Mouse (Mus musculus) cerebellum, postnatal 36 days (tissue): ENCODE results near the gene Slc43a3.

Source experiments
- DNase-seq, 2 experiments: peaks; one replicate each; pipeline ENCODE4 v3.0.0; 2021 to 2022; ENCODE audit warnings: mixed read lengths in 2 of 2

Slc43a3 gene

DNA sequence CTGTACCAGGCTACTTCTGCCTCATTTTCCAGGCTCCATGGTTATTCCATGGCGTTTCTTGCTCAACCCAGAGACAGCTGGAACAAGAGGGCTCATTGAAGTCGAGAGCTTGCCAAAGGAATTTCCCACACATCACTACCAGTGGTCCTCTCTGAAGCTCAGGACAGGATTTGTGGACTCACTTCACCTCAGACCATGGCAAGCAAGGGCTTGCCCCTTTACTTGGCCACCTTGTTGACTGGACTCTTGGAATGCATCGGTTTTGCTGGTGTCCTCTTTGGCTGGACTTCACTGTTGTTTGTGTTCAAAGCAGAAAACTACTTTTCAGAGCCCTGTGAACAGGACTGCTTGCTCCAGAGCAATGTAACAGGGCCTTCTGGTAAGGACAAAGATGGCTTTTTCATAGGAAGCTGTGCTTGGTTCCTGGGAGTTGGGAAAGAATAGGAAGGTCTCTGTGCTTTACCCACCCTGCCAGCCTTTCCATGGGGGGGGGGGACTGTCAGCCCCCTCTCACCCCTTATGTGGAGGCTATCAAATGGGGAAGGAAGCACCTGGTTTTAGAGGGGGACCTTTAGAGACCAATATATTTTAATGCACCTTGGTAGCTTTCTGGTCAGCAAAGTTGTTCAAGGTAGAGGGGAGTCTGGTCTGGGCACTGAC, 1.2 kb downstream of the Slc43a3 start:
- DNase-seq: no peak

DNA sequence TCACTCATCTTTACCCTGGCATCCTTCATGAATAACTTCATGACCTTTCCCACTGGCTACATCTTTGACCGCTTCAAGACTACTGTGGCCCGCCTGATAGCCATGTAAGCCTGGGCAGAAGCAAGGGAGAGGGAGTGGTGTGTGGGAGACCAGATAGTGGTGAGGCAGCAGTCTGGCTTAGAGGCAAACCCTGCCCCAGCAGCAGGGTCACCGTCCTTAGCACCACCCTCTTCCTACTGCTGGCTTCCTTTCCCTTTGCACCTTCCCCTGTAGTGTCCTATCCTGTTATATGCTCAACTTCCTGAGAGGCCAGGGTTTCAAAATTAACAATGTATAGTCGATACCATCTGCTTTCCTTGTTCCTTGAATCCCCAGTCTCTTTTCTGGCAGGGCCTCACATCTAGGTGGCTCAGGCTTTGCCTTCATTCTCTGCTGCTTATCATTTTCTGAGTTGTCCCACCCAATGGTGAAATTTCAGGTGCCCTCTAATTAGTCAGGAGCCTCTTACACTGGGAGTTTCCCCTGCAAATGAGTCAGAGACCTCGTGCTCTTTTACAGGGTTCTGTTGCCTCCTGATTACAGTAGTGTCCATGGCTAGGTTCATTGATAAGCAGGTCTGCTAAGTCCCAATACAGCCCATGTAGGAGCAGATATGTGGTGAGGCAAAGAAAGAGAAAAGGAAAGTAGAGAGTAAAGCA, 2.0 kb downstream of the Slc43a3 start:
- DNase-seq: no peak

DNA sequence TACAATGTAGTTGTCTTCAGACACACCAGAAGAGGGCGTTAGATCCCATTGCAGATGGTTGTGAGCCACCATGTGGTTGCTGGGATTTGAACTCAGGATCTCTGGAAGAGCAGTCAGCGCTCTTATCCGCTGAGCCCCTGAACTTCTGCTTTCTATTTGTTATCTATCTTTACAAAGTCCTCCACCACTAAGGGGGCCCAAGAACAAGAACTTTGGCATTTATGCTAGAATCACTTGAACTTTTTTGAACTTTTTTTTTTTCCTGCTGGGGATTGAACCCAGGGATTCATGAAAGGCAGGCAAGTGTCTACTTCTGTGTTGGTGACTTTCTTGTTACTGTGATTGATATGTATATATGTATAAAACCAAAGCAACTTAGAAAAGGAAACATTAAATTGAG, 2.9 kb downstream of the Slc43a3 start:
- DNase-seq: no peak

DNA sequence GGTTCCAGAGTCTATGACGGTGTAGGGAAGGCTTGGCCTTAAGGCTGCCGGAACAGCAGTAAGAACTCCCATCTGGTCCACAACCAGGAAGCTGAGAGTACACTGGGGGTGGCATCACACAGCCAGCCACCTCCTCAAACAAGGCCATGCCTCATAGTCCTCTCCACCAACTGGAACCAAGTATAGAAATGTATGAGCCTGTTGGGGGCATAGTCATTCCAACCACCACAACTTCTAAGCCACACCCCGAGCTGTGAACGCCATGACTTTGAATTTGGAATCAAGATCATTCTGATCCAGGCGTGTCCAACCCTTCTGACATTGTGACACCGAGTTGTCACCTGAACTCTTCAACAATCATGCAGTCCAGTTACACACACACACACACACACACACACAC, 3.3 kb downstream of the Slc43a3 start:
- no peak for DNase-seq

DNA sequence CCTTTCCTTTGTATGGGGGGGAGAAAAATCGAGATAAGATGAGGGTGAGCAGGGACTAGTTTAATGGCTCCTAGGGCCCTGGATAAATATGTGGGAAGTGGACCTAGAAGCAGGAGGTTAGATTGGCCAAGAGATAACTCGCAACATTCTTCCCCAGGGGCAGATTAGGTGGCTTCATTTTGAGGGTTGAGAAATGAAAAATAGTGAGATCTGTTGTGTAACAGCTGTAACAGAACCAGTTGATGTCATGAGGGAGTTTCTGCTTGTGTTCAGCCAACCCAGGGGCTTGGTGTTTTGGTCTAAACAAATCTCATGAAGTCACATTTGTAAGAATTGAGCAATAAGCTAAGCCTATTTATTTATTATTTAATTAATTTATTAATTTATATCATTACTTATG, 5.0 kb downstream of the Slc43a3 start:
- no peak for DNase-seq

DNA sequence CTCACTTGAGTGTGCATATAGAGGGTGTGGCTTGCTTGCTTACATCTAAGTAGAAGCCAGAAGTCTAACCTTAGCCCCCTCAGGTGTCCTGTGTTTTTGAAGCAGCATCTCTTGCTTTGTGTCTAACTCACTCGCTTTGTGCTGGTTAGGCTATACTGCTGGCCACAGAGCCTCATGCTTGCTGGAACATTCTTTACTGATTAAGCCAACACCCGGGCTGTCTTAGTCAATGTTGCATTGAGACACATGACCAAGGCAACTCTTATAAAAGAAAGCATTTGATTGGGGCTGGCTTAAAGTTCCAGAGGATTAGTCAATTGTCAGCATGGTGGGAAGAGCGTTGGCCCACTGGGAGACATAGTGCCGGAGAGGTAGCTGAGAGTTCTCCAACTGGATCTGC, 5.4 kb downstream of the Slc43a3 start:
- no peak for DNase-seq

DNA sequence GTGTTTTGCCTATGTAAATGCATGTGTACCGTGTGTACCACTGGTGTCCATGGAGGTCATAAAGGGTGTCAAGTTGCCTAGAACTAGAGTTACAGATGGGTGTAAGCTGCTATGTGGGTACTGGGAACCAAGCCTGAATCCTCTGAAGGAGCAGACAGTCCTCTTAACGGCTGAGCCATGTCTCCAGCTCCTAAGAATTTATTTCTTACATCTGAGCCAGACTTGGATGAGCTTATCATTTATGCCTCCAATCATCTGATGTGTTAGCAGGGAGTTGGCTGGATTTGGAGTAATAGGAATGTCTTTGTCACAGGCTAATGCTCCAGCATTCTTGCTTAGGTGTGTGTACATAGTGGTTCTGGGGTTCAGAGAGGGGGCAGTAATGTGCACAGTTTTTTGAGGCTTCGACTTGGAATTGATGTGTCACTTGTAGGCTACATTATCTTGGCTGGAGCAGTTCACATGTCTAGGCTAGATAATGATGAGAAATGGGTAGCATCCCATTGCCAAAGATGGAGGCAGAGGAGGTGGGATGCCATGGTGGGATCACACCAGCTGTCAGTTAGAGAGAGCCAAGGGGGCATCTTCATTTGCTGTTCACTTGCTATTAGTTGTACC, 10.9 kb downstream of the Slc43a3 start:
- no peak for DNase-seq

DNA sequence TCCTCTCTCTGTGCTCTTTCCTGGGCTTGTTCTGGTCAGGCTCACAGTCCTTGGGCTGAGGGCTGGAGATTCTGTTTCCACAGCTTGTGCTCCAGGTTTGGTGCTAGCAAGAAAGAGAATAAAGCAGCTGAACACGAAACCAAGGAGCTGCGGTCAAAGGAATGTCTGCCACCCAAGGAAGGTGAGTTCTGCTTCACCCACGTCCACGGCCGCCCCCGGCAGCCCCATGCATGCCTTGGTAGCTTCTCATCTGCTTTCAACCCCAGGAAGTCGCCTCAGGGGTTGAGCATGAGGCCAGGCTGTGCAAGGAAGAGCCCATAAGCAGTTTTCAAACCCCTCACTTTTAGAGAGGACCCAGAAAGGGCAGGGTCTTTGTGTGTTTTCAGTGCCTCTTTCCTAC, 11.9 kb downstream of the Slc43a3 start:
- no peak for DNase-seq

DNA sequence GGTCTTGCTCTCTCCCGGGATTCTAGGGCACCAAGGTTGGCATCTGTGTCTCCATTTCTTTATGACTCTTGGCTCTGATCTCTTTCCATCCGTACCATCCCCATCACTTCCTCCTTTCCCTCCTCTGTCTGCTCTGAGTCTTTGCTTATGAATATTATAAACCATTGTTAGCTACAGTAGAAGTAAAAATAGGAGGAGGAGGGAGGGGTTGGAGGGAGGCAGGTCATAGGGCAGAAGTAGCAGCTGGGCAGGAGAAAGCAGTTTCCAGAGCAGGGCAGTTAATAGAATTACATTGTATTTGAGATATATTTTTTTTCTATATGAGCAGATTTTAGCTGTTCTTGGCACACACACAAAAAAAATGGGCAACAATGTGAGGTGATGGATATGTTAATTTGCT, 12.3 kb downstream of the Slc43a3 start:
- no peak for DNase-seq

DNA sequence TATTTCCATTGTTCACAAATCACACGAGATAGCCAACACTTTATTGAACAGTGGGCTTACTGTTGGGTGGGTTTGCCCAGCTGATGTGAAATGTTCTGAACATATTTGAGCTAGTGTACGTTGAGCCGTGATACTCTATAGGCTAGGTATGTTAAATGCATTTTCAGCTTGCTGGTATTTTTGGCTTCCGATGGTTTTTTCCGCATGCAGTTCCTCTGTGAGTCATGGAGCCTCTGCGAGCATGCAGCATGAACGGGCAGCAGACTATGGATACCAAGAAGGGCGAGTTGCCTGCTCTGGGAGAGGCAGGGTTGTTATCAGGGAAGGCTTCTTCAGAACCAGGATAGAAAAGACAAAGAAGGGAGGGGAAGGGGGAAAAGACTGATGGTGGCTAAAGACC, 14.6 kb downstream of the Slc43a3 start:
- DNase-seq: no peak

DNA sequence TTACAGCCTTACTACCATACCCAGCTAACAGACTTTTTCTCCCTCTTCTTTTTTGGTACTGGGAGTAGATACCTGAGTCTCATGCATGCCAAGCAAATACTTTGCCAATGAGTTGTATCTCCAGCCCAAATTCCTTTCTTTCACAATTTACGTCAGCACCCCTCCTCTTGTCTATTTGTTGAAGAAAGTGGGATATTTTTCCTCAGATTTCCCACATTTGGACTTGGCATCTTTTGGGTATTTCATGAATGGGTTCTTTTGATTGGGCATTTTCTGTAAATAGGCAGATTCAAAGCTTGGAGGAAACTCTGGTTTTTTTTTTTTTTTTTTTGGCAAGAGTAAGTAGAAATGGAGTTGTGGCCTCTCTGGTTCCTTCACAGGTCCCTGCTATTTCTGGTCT, 15.9 kb downstream of the Slc43a3 start:
- no peak for DNase-seq

DNA sequence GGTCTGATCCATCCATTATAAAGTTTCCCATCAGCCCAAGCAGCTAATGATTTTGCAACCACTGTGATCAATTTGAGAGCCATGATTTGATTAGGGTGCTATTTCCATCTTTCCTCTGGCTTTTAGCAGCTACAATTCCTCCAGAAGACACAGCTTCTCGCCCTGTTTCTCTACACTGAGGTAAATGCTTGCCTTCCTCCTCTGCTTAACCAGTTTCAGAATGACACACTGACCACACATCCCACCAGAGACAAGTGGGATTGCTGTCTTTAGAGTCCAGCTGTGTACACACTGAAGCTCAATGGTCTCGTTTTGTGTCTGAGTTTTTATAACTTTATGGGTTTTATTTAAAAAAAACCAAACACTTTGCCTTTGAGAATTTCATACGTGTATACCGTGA, 16.3 kb downstream of the Slc43a3 start:
- DNase-seq: no peak

DNA sequence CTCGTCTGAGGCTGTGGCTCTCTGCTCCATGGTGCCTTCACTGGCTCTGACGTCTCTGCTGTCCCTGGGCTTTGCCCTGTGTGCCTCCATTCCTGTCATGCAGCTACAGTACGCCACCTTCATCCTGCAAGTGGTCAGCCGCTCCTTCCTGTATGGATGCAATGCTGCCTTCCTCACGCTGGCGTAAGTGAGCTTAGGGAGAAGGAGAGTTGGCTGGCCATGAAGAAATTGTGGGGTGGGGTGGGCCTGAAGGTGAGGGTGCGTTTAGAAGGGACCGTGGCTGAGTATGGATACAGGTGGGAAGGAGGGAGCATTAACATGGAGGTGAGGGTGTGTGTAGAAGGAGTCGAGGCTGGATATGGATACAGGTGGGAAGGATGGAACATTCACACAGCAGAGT, 19.1 kb downstream of the Slc43a3 start:
- DNase-seq: no peak

DNA sequence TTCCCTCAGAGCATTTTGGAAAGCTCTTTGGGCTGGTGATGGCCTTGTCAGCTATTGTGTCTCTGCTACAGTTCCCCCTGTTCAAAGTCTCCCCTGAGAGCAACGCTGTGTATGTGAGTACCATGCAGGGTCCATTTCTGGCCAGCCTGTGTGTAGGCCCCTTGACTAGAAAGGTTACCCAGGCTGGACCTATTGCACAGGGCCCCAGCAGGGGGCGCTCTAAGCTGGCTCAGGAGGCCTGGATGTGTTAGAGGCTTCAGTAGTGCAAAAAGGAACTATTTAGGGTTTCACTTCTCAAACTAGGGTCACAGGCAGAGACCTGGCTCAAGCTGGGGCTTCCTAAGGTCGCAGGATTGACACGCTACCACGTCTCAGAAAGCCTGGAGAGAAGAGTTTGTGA, 19.9 kb downstream of the Slc43a3 start:
- peak; percentile 11 to 32 for DNase-seq

DNA sequence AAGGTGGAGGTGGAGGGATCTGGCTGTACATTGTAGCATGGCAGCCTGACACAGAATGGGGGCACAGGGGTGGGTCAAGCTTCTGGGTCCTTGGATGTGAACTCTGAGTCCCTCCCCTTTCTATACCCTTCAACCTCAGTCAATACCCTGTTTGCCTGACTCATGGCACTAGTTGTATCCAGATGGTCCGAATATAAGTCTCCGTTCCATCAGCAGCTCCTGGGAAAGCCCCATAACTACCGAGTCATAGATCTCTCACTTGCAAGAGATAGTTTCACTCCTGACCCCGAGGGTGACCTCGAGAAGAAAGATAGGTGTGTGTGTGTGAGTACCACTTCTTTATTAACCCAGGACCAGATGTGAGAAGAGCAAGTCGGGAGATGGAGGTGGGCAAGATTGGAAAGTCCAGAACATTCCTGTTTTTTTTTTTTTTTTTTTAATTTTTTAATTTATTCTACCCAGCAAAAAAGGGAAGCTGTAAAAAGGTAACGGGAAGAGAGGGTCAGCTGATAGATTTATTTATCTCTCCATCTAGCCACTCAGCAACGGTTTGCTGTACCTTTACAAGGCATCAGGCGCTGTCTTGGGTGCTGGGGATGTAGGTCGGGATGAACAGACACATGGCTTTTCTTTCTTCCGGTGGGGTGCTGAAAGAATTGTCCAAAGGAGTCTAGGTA, 22.3 kb downstream of the Slc43a3 start:
- DNase-seq: no peak

DNA sequence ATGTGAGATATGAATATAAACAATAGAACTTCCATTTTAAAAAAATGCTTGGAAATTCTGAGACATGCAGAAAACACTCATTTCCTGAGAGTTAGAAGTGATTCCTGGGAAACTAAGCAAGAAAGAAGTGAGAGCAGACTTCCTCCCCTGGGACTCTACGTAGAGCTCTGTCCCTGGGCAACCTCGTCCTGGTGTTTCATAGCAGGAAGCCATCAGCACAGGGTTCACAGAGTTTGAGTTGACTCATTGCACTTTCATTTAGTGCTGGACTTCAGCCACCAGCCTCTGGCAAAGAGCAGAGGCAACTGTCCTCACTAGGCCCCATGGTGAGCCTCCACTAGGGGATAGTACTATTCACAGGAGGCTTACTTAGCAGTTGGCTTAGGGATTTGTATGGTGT, 24.9 kb downstream of the Slc43a3 start:
- no peak for DNase-seq

DNA sequence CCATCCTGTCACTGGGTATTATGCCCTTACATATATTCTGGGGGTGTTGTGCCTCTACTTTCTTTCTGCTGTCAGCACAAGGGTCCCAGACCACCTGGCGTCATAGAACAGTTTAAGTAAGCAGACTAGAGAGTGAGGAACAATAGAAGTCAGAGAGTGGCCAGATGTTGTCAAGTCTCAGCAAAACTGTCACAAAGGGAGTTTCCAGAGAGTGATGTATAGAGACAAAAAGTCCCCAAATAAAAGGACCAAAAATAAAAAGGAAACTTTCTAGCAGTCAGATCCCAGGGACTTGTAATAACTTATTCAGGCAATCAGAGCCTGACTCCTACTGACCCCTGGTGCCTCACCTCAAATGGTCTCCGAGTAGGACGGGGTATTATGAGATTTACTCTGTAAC, 25.5 kb downstream of the Slc43a3 start:
- DNase-seq: no peak

DNA sequence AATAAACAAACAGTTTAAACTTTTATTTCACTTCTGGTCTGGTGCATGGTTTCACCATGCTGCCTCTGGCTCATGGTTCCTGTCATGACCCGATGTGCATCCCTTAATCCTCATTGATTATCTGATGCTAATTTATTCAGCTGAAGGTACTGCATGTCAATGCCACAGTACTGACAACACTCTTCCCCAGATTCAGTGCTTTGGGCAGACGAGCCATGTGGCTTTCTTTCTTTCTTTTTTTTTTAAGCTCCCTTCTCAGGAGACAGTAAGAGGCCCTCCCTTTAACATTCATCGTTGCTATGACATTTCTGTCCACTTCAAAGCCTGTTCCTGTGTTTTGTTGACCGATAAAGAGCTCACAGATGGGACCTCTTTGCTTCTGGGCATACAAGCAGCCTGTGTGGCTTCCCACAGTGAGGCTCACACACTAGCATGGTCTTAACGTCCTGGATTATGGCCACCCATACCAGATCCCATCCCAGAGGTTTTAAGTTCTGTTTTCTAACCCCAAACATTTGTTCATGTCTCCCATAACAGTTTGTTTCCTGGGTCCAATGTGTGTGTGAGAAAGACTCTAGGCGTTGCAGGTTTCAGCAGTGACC, 26.6 kb downstream of the Slc43a3 start:
- DNase-seq: no peak

DNA sequence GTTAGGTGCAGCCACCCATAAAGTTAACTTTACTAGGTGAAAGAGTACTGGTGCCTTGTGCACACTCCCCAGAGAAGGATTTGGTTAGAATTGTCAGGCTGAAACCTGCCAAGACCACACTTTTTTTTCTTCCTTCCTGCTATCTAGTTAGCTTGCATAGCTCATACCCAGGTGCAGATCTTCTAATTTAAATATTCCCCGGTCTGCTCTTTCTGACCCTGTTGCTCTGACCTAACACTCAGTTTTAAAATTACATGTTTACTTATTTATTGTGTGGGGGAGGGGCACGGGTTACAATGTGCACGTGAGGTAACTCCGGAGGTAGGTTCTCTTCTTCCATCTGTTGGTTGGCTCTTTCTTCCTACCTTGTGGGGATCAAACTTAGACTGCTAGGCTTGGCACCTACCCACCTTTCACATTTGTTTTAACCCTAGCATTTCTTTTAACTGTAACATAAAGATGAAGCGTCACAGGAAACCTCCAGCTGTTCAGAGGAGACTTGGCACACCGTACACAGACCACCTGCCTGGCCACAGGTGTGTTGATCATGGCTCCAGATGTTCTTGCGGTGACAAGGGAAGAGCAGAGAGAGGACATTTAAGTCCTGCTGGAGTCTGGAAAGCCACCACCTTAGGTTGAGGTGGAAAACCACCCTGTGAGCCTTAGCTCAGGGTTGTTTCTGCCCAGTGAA, 27.9 kb downstream of the Slc43a3 start:
- DNase-seq: no peak

DNA sequence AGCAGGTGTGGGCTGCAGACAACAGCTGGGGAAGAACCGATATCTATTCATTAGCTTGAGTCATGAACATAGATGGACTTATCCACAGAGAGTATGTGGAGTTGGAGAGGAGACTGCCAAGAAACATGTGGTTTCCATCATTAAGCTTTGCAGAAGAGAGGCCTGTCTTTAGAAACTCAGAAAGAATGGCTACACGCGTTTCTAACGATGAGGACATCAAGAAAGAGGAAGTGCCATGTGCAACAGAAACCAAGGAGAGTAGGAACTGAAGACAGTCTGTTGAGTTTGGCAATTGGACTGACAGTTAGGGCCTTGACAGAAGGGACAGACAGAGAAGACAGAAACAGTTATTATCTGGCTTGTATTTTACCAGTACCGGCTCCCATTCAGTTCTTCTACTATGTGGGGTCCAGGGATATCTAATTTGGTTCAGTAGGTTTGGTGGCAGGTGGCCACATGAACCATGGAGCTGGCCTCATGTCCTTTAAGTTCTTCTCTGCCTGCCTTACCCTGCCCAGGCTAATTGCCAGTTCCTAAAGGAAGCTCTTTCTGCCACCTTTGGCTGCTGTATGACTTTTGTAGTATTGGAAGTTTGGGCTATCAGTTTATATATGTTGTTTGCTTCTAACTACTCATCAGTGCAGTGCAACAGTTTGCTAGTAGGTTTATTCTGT, 31.1 kb downstream of the Slc43a3 start:
- DNase-seq: no peak

DNA sequence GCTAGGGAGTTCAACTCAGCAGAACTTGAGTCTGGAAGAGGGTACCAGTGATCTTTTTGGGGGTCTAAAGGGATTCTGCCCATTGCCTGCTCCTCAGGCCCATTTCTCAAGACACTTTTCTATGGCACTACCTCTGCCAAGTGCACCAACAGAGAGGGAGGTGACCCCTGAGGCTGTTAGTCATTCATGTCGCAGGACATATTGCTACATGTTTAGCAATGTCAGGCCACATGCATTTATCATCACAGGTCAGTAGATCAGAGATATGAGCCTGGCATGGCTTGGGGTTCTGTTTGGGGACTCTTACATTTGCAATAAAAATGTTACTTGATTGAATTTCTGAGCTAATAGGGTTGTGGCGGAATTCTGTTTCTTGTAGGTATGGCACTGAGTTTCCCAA, 39.2 kb downstream of the Slc43a3 start:
- no peak for DNase-seq

DNA sequence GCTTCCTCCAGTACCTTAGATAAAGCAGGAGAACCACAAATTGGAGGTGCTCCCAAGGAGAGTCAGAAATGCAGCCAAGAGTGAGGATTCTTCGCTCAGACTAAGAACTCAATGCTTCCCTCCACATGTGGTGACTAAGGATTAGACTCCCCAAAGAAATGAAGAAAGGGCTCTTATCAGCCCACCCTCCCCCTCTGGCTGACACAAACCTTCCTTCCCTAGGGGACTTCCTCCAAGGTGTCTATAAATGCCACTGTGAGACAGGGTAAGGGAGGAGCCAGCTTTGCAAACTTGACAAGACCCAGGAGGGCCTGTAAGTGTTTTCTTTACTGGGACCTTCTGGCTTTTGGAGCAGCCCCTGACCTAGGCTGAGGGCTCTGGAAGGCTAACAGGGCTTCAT, 43.8 kb downstream of the Slc43a3 start, which contains the start of gene Prg2:
TSS of gene Prg2 (plus strand) at position 274 of the 400 bp plus-strand sequence.
- DNase-seq: no peak
